Mouse (Mus musculus) intestine, embryonic 14.5 days (tissue): Measurements from ENCODE around the gene H60b. TPM values are rescaled to one million over a fixed set of nuclear protein-coding genes. Genes with fewer than 3 reads are reported as not detected.

Experiments
- ATAC-seq: fragments of 200-750 bp; cut with Nextera tagmentation; replicated peaks from 2 replicates; pipeline ENCODE4 v1.8.0; 2017; ENCODE audit warnings: low read depth, moderate number of reproducible peaks, moderate TSS enrichment, moderate library complexity; ENCODE audit not compliant: low FRiP score, low TSS enrichment
- DNase-seq: peaks from one replicate; pipeline ENCODE4 v3.0.0-alpha.2; 2018; ENCODE audit warnings: low spot score
- H3K27ac ChIP-seq: fragments of 300-500 bp; sonication (generic); 2 replicates; pipeline ENCODE4 v1.5.1; 2014; ENCODE audit warnings: low read depth, mild to moderate bottlenecking, control low read depth
- H3K27me3 ChIP-seq: fragments of 300-500 bp; sonication (generic); replicated peaks from 2 replicates; pipeline ENCODE4 v1.6.1; 2014; ENCODE audit warnings: low read length, control low read depth; ENCODE audit not compliant: control insufficient read depth, insufficient read depth
- H3K36me3 ChIP-seq: fragments of 300-500 bp; sonication (generic); 2 replicates; pipeline ENCODE4 v1.6.1; 2014; ENCODE audit warnings: low read length, control low read depth; ENCODE audit not compliant: control insufficient read depth, insufficient read depth
- H3K4me1 ChIP-seq: fragments of 300-500 bp; sonication (generic); replicated peaks from 2 replicates; pipeline ENCODE4 v1.6.1; 2014; ENCODE audit warnings: low read length, control low read depth, mixed read lengths; ENCODE audit not compliant: control insufficient read depth, insufficient read depth
- H3K4me2 ChIP-seq: fragments of 300-500 bp; sonication (generic); 2 replicates; pipeline ENCODE4 v1.6.1; 2014; ENCODE audit warnings: low read length
- H3K4me3 ChIP-seq: fragments of 300-500 bp; sonication (generic); 2 replicates; pipeline ENCODE4 v1.5.1; 2014; ENCODE audit warnings: low read depth, low read length, control low read depth, mixed read lengths
- H3K9ac ChIP-seq: fragments of 300-500 bp; sonication (generic); 2 replicates; pipeline ENCODE4 v1.6.1; 2014; ENCODE audit warnings: mild to moderate bottlenecking, low read length
- H3K9me3 ChIP-seq: fragments of 300-500 bp; sonication (generic); 2 replicates; pipeline ENCODE4 v1.6.1; 2016; ENCODE audit warnings: low read length, control low read depth; ENCODE audit not compliant: control insufficient read depth
- WGBS: fragments of 180-500 bp; shearing (Covaris S2); extraction: QIAGEN DNeasy Blood & Tissue Kit; methylation state at CpG from one replicate; pipeline ENCODE4 v1.1.7; 2014; 5-methylcytosine and 5-hydroxymethylcytosine counted together
- polyA plus RNA-seq: library from polyadenylated mRNA; unstranded; fragments of >200 nt; fragmentation: Nextera tagmentation; extraction: Ambion mirVana; gene quantifications from 2 replicates; pipeline ENCODE4 v1.2.1, GENCODE M21; 2014

Gene H60b
- polyA plus RNA-seq, 1 experiment from 2014 or later = 0.55 TPM

DNA sequence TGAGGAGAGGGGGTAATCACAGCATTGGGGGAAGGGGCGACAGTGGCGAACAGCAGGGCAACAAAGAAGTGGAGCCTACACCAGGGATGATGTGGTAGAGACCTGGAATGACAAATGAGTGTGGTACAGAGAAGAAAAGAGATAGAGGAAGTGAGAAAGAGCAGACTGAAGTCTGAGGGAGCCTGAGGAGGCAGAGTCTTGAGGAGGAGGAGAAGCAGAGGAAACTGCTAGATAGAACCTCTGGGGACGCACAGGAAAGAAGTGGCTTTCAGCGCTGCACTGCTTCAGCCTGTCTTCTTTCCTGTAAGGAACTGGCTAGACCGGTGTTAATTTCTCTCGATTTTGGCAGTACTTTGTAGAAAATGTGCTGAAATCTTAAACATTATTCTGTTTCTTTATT lies 124.4 kb downstream of the H60b start:
- no peaks in the 10 kb centered on the region for H3K36me3 ChIP-seq
- DNase-seq (no peak), ATAC-seq (no peak)
- 45% methylated on average over 6 of the region's 6 CpGs for WGBS
- no peak overlapping the region for H3K9ac ChIP-seq
- H3K27ac ChIP-seq = no peak overlapping the region
- no peak overlapping the region for H3K4me3 ChIP-seq
- H3K9me3 ChIP-seq = no peaks in the 10 kb centered on the region
- H3K4me1 ChIP-seq = no peaks in the 10 kb centered on the region
- no peak overlapping the region for H3K4me2 ChIP-seq
- H3K27me3 ChIP-seq = no peaks in the 10 kb centered on the region

DNA sequence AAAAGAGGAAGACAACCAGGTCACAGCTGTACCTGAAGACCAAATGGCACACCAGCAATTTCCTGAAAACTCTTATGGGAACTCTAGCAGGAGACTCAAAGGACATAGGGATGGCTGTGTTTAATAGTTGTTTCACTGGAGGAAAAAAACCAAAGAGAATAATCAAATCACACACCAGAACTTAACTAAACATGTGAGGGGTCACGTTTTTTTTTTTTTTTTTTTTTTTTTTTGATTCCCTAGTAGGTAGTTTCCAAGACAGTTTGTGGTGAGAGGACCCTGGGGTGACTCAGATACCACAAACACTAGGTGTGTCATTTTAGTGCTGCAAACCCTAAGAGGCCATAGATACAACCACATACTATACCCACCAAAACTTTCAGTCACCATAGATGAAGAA lies 137.3 kb downstream of the H60b start:
- ATAC-seq = no peak
- WGBS = 0% methylated on average over 1 of the region's 1 CpGs
- no peaks in the 10 kb centered on the region for H3K9me3 ChIP-seq

DNA sequence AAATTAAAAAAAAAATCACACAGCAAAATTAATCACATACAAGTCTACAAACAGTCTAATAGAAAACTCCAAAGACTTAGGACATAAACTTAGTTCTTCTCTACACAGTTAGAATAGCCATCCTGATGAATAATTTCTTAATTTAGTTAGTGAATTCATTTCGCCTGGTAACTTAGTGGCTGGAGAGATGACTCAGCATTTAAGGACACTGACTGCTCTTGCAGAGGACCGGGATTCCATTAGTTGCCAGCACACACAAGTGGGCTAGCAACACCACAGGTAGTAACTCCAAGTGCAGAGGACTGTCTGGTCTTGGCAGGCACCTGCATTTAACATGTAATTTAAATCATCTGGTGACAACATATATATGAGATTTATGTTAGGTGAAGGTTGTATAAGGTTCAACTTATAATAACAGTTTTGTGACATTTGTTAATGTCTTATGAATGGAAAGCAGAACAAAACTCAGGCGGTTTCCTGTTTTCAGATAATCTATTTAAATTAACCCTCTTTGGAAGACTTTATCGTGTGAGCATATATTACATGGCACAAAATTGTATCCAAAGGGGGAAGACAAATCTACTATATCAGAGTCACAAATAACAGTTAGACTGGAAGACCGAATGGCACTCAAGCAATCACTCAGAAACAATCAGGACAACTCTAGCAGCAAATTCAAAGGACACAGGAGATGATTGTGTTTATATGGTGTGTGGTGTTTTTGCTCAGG lies 138.8 kb downstream of the H60b start:
- no peak overlapping the region for H3K27ac ChIP-seq
- no peaks in the 10 kb centered on the region for H3K27me3 ChIP-seq
- no peaks in the 10 kb centered on the region for H3K4me1 ChIP-seq
- DNase-seq = no peak
- no peak for ATAC-seq
- no peak overlapping the region for H3K9ac ChIP-seq
- WGBS = 73% methylated on average over 5 of the region's 5 CpGs
- no peak overlapping the region for H3K4me3 ChIP-seq
- H3K9me3 ChIP-seq = no peaks in the 10 kb centered on the region
- H3K36me3 ChIP-seq = no peaks in the 10 kb centered on the region
- no peak overlapping the region for H3K4me2 ChIP-seq

More for the DNA sequence above, 137.3 kb downstream of the H60b start:
- Histone ChIP-seq H3K9ac (no peak overlapping the region), H3K4me1 (no peaks in the 10 kb centered on the region), H3K27me3 (no peaks in the 10 kb centered on the region), H3K4me2 (no peak overlapping the region), H3K4me3 (no peak overlapping the region), H3K36me3 (no peaks in the 10 kb centered on the region), H3K27ac (no peak overlapping the region)
- DNase-seq = no peak

GRCm38 (mm10) chr10:22297766-22298461 lies 139.5 kb downstream of the H60b start:
- Histone ChIP-seq H3K4me3 (no peak overlapping the region), H3K9me3 (no peaks in the 10 kb centered on the region), H3K27me3 (no peaks in the 10 kb centered on the region), H3K36me3 (no peaks in the 10 kb centered on the region), H3K4me1 (no peaks in the 10 kb centered on the region), H3K27ac (no peak overlapping the region), H3K9ac (no peak overlapping the region), H3K4me2 (no peak overlapping the region)
- DNase-seq (no peak), ATAC-seq (no peak)
- 62% methylated on average over 8 of the region's 8 CpGs for WGBS

- Histone ChIP-seq H3K27me3 (no peaks in the 10 kb centered on the region), H3K4me2 (no peak overlapping the region), H3K9me3 (no peaks in the 10 kb centered on the region), H3K27ac (no peak overlapping the region), H3K4me3 (no peak overlapping the region), H3K4me1 (no peaks in the 10 kb centered on the region), H3K36me3 (no peaks in the 10 kb centered on the region), H3K9ac (no peak overlapping the region)
- WGBS = 84% methylated on average over 2 of the region's 2 CpGs
- DNase-seq (no peak), ATAC-seq (no peak)
Measured at GRCm38 (mm10) chr10:22299324-22299723, 140.9 kb downstream of the H60b start.

- Histone ChIP-seq H3K9ac (no peak overlapping the region), H3K9me3 (no peaks in the 10 kb centered on the region), H3K4me2 (no peak overlapping the region), H3K27ac (no peak overlapping the region), H3K4me3 (no peak overlapping the region), H3K4me1 (no peaks in the 10 kb centered on the region), H3K27me3 (no peaks in the 10 kb centered on the region), H3K36me3 (no peaks in the 10 kb centered on the region)
- DNase-seq = no peak
- no peak for ATAC-seq
- 88% methylated on average over 1 of the region's 1 CpGs for WGBS
Measured at GRCm38 (mm10) chr10:22301641-22302040, 143.3 kb downstream of the H60b start.

DNA sequence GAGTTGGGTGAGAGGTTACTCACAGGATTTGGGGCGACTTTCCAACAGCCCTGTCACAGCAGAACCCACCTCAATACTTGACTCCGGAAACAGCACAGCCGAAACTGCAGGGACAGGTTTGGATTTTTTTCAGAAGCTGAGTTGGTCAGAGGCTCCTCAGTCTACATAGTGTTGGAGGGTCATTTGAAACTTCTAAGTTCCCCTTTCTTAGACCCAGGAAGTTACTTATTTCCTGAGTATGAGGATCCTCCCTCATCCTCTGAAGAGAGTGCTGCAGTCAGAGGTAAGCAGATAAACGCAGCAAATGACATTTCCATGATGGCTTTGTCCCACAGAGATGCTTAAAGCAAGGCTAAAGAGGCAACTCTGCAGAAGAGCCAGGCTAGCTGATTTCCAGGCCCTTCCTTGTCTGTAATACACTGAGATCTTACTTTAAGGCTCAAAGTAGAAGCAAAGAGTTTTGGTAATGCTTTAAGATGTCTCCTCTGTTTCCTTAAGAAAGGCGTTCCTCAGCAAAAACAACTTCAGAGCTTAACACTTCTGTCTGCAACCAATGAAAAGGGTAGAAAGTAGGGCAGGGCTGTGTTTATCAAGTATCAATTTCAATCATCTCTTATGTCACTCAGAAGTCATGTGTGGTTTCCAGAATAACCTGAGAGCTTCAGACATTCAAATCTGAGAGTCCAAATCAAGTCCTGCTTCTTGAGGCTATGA lies 144.1 kb downstream of the H60b start:
- H3K27ac ChIP-seq = no peak overlapping the region
- H3K9me3 ChIP-seq = no peaks in the 10 kb centered on the region
- WGBS = 79% methylated on average over 5 of the region's 5 CpGs
- no peaks in the 10 kb centered on the region for H3K27me3 ChIP-seq
- no peak overlapping the region for H3K4me2 ChIP-seq
- DNase-seq = no peak
- H3K9ac ChIP-seq = no peak overlapping the region
- no peaks in the 10 kb centered on the region for H3K36me3 ChIP-seq
- H3K4me3 ChIP-seq = no peak overlapping the region
- no peak for ATAC-seq
- no peaks in the 10 kb centered on the region for H3K4me1 ChIP-seq

DNA sequence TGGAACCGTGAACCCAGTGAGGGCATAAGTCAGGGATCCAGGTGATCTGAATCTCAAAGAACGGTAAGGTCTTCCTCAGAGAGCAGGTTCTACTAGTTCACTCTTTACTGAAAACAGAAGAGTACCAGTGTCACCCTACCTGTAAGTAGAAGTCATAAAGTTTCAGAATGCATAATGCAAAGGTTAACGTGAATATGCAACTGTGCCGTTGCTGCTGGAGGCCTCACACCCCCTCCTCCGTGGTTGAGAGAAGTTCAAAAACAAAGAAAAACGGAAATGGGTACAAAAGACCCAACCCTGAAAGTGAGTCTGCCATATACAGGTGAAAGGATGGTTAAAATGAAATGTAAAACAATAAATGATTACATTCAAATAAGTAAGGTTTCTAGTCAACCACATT lies 145.3 kb downstream of the H60b start:
- H3K4me3 ChIP-seq = no peak overlapping the region
- DNase-seq (no peak), ATAC-seq (no peak)
- no peak overlapping the region for H3K4me2 ChIP-seq
- no peak overlapping the region for H3K9ac ChIP-seq
- 87% methylated on average over 6 of the region's 6 CpGs for WGBS
- no peak overlapping the region for H3K27ac ChIP-seq
- H3K4me1 ChIP-seq = no peaks in the 10 kb centered on the region
- no peaks in the 10 kb centered on the region for H3K36me3 ChIP-seq
- no peaks in the 10 kb centered on the region for H3K9me3 ChIP-seq
- H3K27me3 ChIP-seq = no peaks in the 10 kb centered on the region
